Mouse (Mus musculus) liver, adult 2 months (tissue): ENCODE measurements around the gene Fam98c. TPM values are rescaled to one million over a fixed set of nuclear protein-coding genes. Genes with fewer than 3 reads are reported as not detected.
"Not testable (repeated sequence)": the region's sequence is repeated elsewhere in the genome, so short reads cannot be mapped to it uniquely, and the experiment has no call there.

Source experiments
- DNase-seq: peaks from one replicate; pipeline ENCODE4 v3.0.0-alpha.2; 2011; ENCODE audit warnings: low read depth, low spot score; ENCODE audit errors: extremely low read depth
- H3K27ac ChIP-seq: fragments of 200-500 bp; replicated peaks from 2 replicates; pipeline ENCODE4 v1.5.1; 2012; ENCODE audit warnings: low read depth, mild to moderate bottlenecking, control low read depth, inconsistent platforms, low read length; ENCODE audit not compliant: insufficient read depth
- H3K27me3 ChIP-seq: fragments of 200-500 bp; 2 replicates; pipeline ENCODE4 v1.6.1; 2012; ENCODE audit warnings: mild to moderate bottlenecking, moderate library complexity, low read length, inconsistent platforms; ENCODE audit not compliant: control insufficient read depth, insufficient read depth
- H3K36me3 ChIP-seq: fragments of 200-500 bp; 2 replicates; pipeline ENCODE4 v1.6.1; 2012; ENCODE audit warnings: low read length, inconsistent platforms; ENCODE audit not compliant: control insufficient read depth, insufficient read depth
- H3K4me1 ChIP-seq: fragments of 200-500 bp; 2 replicates; pipeline ENCODE4 v1.6.1; 2011; ENCODE audit warnings: low read length; ENCODE audit not compliant: control insufficient read depth, insufficient read depth
- H3K4me3 ChIP-seq: fragments of 200-500 bp; 2 replicates; pipeline ENCODE4 v1.5.1; 2011; ENCODE audit warnings: low read depth, mild to moderate bottlenecking, control low read depth, low read length, moderate library complexity; ENCODE audit not compliant: insufficient read depth
- H3K79me2 ChIP-seq: fragments of 200-500 bp; 2 replicates; pipeline ENCODE4 v1.6.1; 2012; ENCODE audit warnings: inconsistent platforms, mild to moderate bottlenecking, low read length, moderate library complexity; ENCODE audit not compliant: control insufficient read depth, insufficient read depth
- H3K9ac ChIP-seq: fragments of 200-500 bp; 2 replicates; pipeline ENCODE4 v1.6.1; 2012; ENCODE audit warnings: low read depth, mild to moderate bottlenecking, control low read depth, inconsistent platforms, low read length
- CTCF ChIP-seq: fragments of 200-500 bp; IDR thresholded peaks from 2 replicates; pipeline ENCODE4 v1.5.1; 2011; ENCODE audit warnings: low read depth, low read length, control low read depth
- POLR2A ChIP-seq: fragments of 200-500 bp; IDR thresholded peaks from 2 replicates; pipeline ENCODE4 v1.6.1; 2011; ENCODE audit warnings: low read length, control low read depth; ENCODE audit not compliant: insufficient read depth; ENCODE audit errors: extremely low read depth
- WGBS: fragments of 180-500 bp; shearing (Covaris S2); methylation state at CpG from one replicate; pipeline ENCODE4 v1.1.7; 2018; 5-methylcytosine and 5-hydroxymethylcytosine counted together
- polyA plus RNA-seq: library from polyadenylated mRNA; depleted of rRNA; stranded (reverse); fragments of >200 nt; gene quantifications from 2 replicates; pipeline ENCODE4 v1.2.3, GENCODE M21; 2012; rRNA removed
- total RNA-seq: library from RNA; depleted of rRNA; stranded (reverse); fragments of >200 nt; gene quantifications from 2 replicates; pipeline ENCODE4 v1.2.3, GENCODE M21; 2014; rRNA removed

Fam98c gene
- total RNA-seq = 5.1 and 5.4 TPM in 2 replicates
- 12.5 and 19.3 TPM in 2 replicates for polyA plus RNA-seq

DNA sequence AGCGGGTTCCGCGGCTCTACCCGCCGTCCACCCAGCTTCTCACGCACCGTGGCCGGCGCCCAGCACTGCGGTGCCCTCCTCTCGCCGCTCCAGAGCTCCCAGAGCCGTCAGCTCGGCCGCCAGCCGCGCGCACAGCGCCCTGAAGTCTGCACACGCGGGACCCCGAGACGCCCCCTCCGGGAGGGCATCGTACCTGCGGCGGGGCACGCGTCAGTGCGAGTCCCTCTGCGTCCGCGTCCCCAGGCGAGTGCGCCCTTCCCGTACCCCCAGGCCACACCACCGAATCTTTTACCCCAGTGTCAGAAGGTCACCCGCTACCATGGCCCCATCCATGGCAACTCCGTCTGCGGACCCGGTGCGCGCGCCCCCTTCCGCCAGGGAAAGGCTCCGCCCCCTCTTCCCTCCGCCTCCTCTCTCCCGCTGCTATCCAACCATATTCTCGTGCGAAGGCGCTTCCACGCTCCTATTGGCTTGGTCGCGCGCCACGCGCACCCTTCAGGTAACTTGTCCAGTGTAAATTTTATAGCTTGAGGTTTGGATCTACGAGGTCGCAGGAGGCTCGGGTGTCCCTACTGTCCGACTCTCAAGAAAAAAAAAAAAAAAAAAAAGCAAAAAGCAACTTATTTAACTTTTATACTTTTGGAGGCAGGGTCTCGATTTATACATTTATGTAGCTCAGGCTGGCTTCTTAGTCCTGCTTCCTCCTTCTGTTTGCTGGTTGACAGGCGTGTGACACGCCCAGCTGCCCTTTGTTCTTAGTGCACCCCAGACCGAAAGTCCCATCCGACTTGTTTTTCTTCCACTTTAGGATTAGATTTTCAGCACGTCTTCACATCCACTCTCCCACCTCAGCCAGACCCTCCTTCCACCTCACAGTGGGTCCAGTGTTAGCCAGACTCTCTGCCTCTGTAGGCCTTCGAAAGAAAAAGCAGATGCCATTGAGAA, at the start of gene Fam98c:
TSS of gene Fam98c (minus strand) at position 397 of the 945 bp plus-strand sequence.
- WGBS = 3% methylated on average over 66 of the region's 68 CpGs
- Histone ChIP-seq H3K27ac (peak within 1 kb of the TSS; percentile 63), H3K4me3 (peak within 1 kb of the TSS; percentile 77)

DNA sequence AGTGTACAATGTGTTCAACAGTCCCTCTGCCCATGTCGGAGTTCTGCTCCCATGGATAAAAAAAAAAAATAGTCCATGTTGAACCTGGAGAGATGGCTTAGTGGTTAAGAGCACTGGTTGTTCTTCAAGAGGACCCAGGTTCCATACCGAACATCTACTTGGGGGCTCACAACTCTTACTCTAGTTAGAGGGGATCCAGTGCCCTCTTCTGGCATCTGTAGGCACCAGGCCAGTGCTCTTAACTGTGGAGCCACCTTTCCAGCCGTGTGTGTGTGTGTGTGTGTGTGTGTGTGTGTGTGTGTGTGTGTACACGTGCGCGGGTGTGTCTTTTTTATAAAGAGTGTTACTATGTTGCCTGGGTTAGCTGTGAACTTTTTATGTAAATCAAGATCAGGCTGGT, 46.5 kb upstream of the Fam98c start:
- 85% methylated on average over 6 of the region's 6 CpGs for WGBS
- Histone ChIP-seq H3K27ac (no peak overlapping the region), H3K9ac (no peak overlapping the region), H3K36me3 (no peaks in the 10 kb centered on the region), H3K4me1 (no peaks in the 10 kb centered on the region), H3K79me2 (no peaks in the 10 kb centered on the region), H3K4me3 (no peak overlapping the region), H3K27me3 (no peaks in the 10 kb centered on the region)
- no peak for DNase-seq
- TF ChIP-seq POLR2A (no peak), CTCF (no peak)

More for the DNA sequence above, at the start of gene Fam98c:
- no peak for TF ChIP-seq POLR2A
- no peak for TF ChIP-seq CTCF
- no peaks in the 10 kb centered on the region for H3K79me2 ChIP-seq
- DNase-seq = peak; percentile 73
- H3K36me3 ChIP-seq = peaks cover 2% of the 10 kb centered on the region; the same call in 1 of the 2 replicates
- peaks cover 3% of the 10 kb centered on the region; the same call in 1 of the 2 replicates for H3K4me1 ChIP-seq
- H3K9ac ChIP-seq = peak within 1 kb of the TSS; percentile 86
- H3K27me3 ChIP-seq = 0 out of 2 replicates have a peak, but pooled peaks cover 3% of the 10 kb centered on the region

DNA sequence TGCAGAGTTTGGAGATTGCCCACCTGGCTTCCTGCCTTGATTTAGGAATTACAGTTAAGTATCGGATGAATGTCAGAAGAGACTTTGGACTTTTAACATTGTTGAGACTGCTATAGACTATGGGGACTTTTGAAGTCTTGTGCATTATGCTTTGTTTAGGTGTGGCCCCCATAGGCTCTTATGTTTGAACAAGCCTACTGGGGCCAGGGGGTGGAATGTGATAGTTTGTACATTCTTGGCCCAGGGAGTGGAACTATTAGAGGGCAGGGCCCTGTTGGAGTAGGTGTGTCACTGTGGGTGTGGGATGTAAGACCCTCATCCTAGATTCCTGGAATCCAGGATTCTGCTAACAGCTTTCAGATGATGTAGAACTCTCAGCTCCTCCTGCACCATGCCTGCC, 38.2 kb upstream of the Fam98c start:
- not testable (repeated sequence) for H3K4me1 ChIP-seq, H3K9ac ChIP-seq, H3K27ac ChIP-seq, H3K79me2 ChIP-seq, DNase-seq, H3K4me3 ChIP-seq, H3K36me3 ChIP-seq, H3K27me3 ChIP-seq
- WGBS = 81% methylated on average over 1 of the region's 1 CpGs

DNA sequence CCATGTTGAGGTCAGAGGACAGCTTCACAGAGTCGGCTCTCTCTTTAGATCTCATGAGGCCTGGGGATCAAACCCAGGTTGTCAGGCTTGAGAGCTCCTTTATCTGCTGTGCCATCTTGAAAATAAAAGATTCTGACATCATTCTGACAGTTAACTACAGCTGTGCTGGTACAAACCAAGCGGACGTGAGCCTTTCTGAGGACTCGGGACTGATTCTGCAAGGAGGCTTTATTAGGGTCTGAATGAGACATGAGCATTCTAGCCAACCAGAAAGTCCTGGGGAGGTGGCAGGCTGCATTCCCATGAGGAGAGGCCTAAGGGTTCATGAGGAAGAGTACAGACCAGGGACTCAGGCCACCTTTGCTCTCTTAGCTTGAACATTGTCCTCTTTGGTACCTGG, 25.3 kb upstream of the Fam98c start:
- not testable (repeated sequence) for H3K27ac ChIP-seq, H3K79me2 ChIP-seq, H3K4me1 ChIP-seq, DNase-seq, H3K4me3 ChIP-seq, H3K27me3 ChIP-seq, H3K9ac ChIP-seq, H3K36me3 ChIP-seq
- 91% methylated on average over 4 of the region's 4 CpGs for WGBS

DNA sequence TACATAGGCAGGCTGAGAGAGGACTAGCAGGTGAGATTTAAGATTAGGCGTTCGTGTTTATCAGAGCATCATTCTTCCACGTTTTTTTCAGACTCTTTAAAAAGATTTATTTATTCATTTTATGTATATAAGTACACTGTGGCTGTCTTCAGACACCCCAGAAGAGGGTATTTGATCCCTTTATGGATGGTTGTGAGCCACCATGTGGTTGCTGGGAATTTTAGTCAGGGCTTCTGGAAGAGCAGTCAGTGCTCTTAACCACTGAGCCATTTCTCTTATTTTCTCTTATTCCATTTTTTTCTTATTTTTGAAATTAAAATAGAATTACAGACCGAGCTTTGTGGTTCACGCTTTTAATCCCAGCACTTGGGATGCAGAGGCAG, 24.8 kb upstream of the Fam98c start:
- H3K79me2 ChIP-seq = peaks cover 10% of the 10 kb centered on the region; the same call in 1 of the 2 replicates
- H3K9ac ChIP-seq = no peak overlapping the region
- WGBS = 42% methylated on average over 5 of the region's 5 CpGs
- no peak for DNase-seq
- H3K27ac ChIP-seq = no peak overlapping the region
- H3K36me3 ChIP-seq = peaks cover 7% of the 10 kb centered on the region; the same call in 1 of the 2 replicates
- no peaks in the 10 kb centered on the region for H3K27me3 ChIP-seq
- no peak overlapping the region; the same call in 1 of the 2 replicates for H3K4me3 ChIP-seq
- TF ChIP-seq CTCF (no peak), POLR2A (no peak)
- peaks cover 10% of the 10 kb centered on the region for H3K4me1 ChIP-seq
